Mouse (Mus musculus): ENCODE measurements around the gene Zfp764.

DNA sequence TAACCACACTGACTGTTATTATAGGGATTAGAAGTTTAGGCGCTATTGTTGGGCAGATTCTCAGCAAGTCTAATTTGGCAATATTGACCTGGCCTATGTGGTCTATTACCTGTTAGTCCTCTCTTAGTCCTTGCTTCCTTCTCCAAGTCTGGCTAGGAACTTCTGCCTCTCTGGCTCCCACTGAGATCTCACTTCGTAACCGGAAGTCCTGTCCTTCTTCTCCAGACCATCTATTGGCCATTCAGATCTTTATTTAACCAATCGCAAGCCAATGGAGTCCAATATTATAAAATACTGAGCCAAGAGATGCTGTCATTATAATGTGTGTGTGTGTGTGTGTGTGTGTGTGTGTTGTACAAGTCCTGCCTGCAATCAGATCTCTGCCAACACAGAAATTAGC, 42.5 kb downstream of the Zfp764 start:
- TF ChIP-seq CTCF (IDR thresholded peaks at IDR 0.05; ENCODE audit: low read depth, low read length) (no peak), POLR2A (IDR thresholded peaks at IDR 0.05; ENCODE audit: extremely low read depth, insufficient read depth, low read length) (no peak)
